Mouse (Mus musculus): ENCODE measurements around the gene Atp8a2.

The Atp8a2 gene

GRCm38 (mm10) chr14:60030666-60031065, 166.3 kb downstream of the Atp8a2 start:
- in situ Hi-C loops (cut with MboI, MseI) = no loop called here

GRCm38 (mm10) chr14:60027139-60027538, 169.8 kb downstream of the Atp8a2 start:
- in situ Hi-C loops (cut with MboI, MseI) = no loop called here

- in situ Hi-C loops (cut with MboI, MseI) = no loop called here
Observed at GRCm38 (mm10) chr14:60026647-60027046, 170.3 kb downstream of the Atp8a2 start.

- in situ Hi-C loops (cut with MboI, MseI) = loop anchor here (5.0 kb wide), 1 partner anchor 404 kb away; no protein-coding TSS in a partner anchor
Observed at GRCm38 (mm10) chr14:60015891-60016290, 181.1 kb downstream of the Atp8a2 start.

- in situ Hi-C loops (cut with MboI, MseI) = no loop called here
Observed at GRCm38 (mm10) chr14:60001801-60002200, 195.2 kb downstream of the Atp8a2 start.

- in situ Hi-C loops (cut with MboI, MseI) = no loop called here
Observed at GRCm38 (mm10) chr14:59988860-59989259, 208.1 kb downstream of the Atp8a2 start.

GRCm38 (mm10) chr14:59987975-59988374, 209.0 kb downstream of the Atp8a2 start:
- in situ Hi-C loops (cut with MboI, MseI) = no loop called here

- in situ Hi-C loops (cut with MboI, MseI) = no loop called here
Observed at GRCm38 (mm10) chr14:59978007-59978406, 219.0 kb downstream of the Atp8a2 start.

GRCm38 (mm10) chr14:59971221-59971730, 225.7 kb downstream of the Atp8a2 start:
- in situ Hi-C loops (cut with MboI, MseI) = no loop called here

GRCm38 (mm10) chr14:59969485-59970134, 227.4 kb downstream of the Atp8a2 start:
- in situ Hi-C loops (cut with MboI, MseI) = no loop called here

GRCm38 (mm10) chr14:59967847-59968550, 229.0 kb downstream of the Atp8a2 start:
- in situ Hi-C loops (cut with MboI, MseI) = no loop called here

- in situ Hi-C loops (cut with MboI, MseI) = no loop called here
Observed at GRCm38 (mm10) chr14:59966981-59967380, 230.0 kb downstream of the Atp8a2 start.

GRCm38 (mm10) chr14:59964569-59964968, 232.4 kb downstream of the Atp8a2 start:
- in situ Hi-C loops (cut with MboI, MseI) = loop anchor here (5.0 kb wide), 1 partner anchor 33 kb away; no protein-coding TSS in a partner anchor

- in situ Hi-C loops (cut with MboI, MseI) = loop anchor here (5.0 kb wide), 1 partner anchor 36 kb away; no protein-coding TSS in a partner anchor
Observed at GRCm38 (mm10) chr14:59960961-59961360, 236.0 kb downstream of the Atp8a2 start.

- in situ Hi-C loops (cut with MboI, MseI) = loop anchor here (5.0 kb wide), 1 partner anchor 37 kb away; no protein-coding TSS in a partner anchor
Observed at GRCm38 (mm10) chr14:59960214-59960890, 236.6 kb downstream of the Atp8a2 start.

GRCm38 (mm10) chr14:59959723-59960122, 237.3 kb downstream of the Atp8a2 start:
- in situ Hi-C loops (cut with MboI, MseI) = loop anchor here (5.0 kb wide), 1 partner anchor 38 kb away; no protein-coding TSS in a partner anchor

- in situ Hi-C loops (cut with MboI, MseI) = loop anchor here (10.0 kb wide), 1 partner anchor 325 kb away; the partner anchor contains the start of gene Shisa2
Observed at GRCm38 (mm10) chr14:59949983-59950382, 247.0 kb downstream of the Atp8a2 start.

- in situ Hi-C loops (cut with MboI, MseI) = loop anchor here (10.0 kb wide), 1 partner anchor 318 kb away; the partner anchor contains the start of gene Shisa2
Observed at GRCm38 (mm10) chr14:59942864-59943611, 253.9 kb downstream of the Atp8a2 start.

GRCm38 (mm10) chr14:59942199-59942598, 254.8 kb downstream of the Atp8a2 start:
- in situ Hi-C loops (cut with MboI, MseI) = loop anchor here (10.0 kb wide), 1 partner anchor 317 kb away; the partner anchor contains the start of gene Shisa2

GRCm38 (mm10) chr14:59932355-59932754, 264.6 kb downstream of the Atp8a2 start:
- in situ Hi-C loops (cut with MboI, MseI) = no loop called here

All from T-helper 2 cell (primary cell).